In the genomic region with DNA sequence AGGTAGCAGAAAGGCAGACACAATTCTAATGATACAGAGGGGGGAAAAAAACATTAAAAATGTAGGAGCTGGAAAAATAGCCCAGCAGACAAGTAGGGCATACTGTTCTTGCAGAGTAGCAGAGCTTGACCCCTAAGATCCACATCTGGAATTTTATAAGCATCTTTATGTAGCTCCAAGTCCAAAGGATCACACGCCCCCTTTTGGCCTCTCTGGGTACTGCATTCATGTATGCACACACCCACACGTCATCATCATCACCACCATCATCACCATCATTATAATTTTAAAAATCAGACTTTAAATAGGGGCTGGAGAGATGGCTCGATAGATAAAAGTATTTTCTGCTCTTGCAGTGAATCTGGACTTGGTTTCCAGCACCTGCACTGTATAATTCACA, we compare ENCODE assay signal across 19 mouse cellular contexts. TPM values are rescaled to one million over a fixed set of nuclear protein-coding genes. Genes with fewer than 3 reads are reported as not detected.
A peak's percentile ranks its signal among the peaks of the same experiment; 100 is the strongest.
DNase-seq lines count a peak whose midpoint lies in the region; ATAC-seq and TF ChIP-seq lines count a peak whose summit lies in the region.
"Had no signal": no experiment of that assay in that cellular context is flagged by ENCODE, and none has a peak within 500 bp of the region (broad histone marks: within the 10 kb centered on the region; RNA-seq: fewer than 3 reads in every experiment).

No protein-coding gene starts in this region.

- no peak for ATAC-seq in kidney, embryonic 14.5 days (ENCODE audit: low FRiP score, low TSS enrichment)
- no peak for ATAC-seq in kidney, embryonic 15.5 days (replicated peaks; ENCODE audit: low FRiP score)
- ATAC-seq: hindbrain, postnatal 0 days had no signal

- H3K4me2 ChIP-seq in kidney, embryonic 14.5 days (replicated peaks; ENCODE audit: low read depth, low read length) = no peak overlapping the region
- no peak overlapping the region for H3K4me2 ChIP-seq in kidney, embryonic 15.5 days

- no peak overlapping the region for H3K9ac ChIP-seq in kidney, embryonic 14.5 days (ENCODE audit: low read depth, low read length)
- no peak overlapping the region for H3K9ac ChIP-seq in MEL (ENCODE audit: control insufficient read depth, low read depth, low read length, poor library complexity, severe bottlenecking)
- H3K9ac ChIP-seq in liver, adult 2 months (ENCODE audit: low read depth, low read length) = no peak overlapping the region
- H3K9ac ChIP-seq in kidney, embryonic 15.5 days = no peak overlapping the region

- no peaks in the 10 kb centered on the region for H3K9me3 ChIP-seq in kidney, embryonic 14.5 days (ENCODE audit: control insufficient read depth, low read length)
- no peaks in the 10 kb centered on the region for H3K9me3 ChIP-seq in MEL (replicated peaks; ENCODE audit: insufficient read depth, low read length)
- H3K9me3 ChIP-seq in kidney, embryonic 15.5 days (replicated peaks) = no peaks in the 10 kb centered on the region
- H3K9me3 ChIP-seq: limb, embryonic 10.5 days; midbrain, embryonic 10.5 days had no signal

- no peak for TF ChIP-seq EP300 in MEL (IDR thresholded peaks at IDR 0.05; ENCODE audit: low read depth in 1 of 2, low read length in 2 of 2)

- no peak overlapping the region for H3K4me3 ChIP-seq in kidney, adult 2 months (ENCODE audit: insufficient read depth, low read depth, low read length)
- no peak overlapping the region for H3K4me3 ChIP-seq in kidney, embryonic 14.5 days (ENCODE audit: low read length)
- H3K4me3 ChIP-seq in MEL (ENCODE audit: control insufficient read depth in 1 of 2, insufficient read depth in 1 of 2, low read depth in 2 of 2, low read length in 2 of 2) = no peak overlapping the region
- no peak overlapping the region for H3K4me3 ChIP-seq in liver, adult 2 months (ENCODE audit: insufficient read depth, low read depth, low read length)
- no peak overlapping the region for H3K4me3 ChIP-seq in kidney, embryonic 15.5 days (replicated peaks)
- H3K4me3 ChIP-seq: erythroblast, embryonic 14.5 days; limb, embryonic 10.5 days; midbrain, embryonic 10.5 days had no signal

- no peak for TF ChIP-seq POLR2A in kidney, adult 2 months (IDR thresholded peaks at IDR 0.05; ENCODE audit: low read depth, low read length)
- no peak for TF ChIP-seq POLR2A in MEL (IDR thresholded peaks at IDR 0.05; ENCODE audit: control insufficient read depth in 1 of 2, insufficient read depth in 1 of 2, low read depth in 1 of 2, low read length in 2 of 2, poor library complexity in 1 of 2)
- TF ChIP-seq POLR2A in liver, adult 2 months (IDR thresholded peaks at IDR 0.05; ENCODE audit: extremely low read depth, insufficient read depth, low read length) = no peak

- DNase-seq in kidney, adult 2 months = no peak
- DNase-seq in B cell, adult 2 months = peak; percentile 26 to 31
- peak; percentile 36 for DNase-seq in MEL (ENCODE audit: low read depth, low spot score)
- no peak for DNase-seq in liver, adult 2 months (ENCODE audit: extremely low read depth, low read depth, low spot score)
- DNase-seq in gastrocnemius, adult 8-10 months (ENCODE audit: low spot score in 2 of 2) = no peak
- no peak for DNase-seq in cerebellum, adult 18-20 months
- DNase-seq: adrenal gland, postnatal 25 days; cerebellum, adult 11-12 months; embryo, embryonic 11 days; heart, adult 18-20 months; heart, postnatal 10 days; kidney, postnatal 14 days; right cerebral cortex, postnatal 14 days had no signal

- H3K27me3 ChIP-seq in kidney, adult 2 months (replicated peaks; ENCODE audit: control insufficient read depth, insufficient read depth, low read length) = no peaks in the 10 kb centered on the region
- H3K27me3 ChIP-seq in kidney, embryonic 14.5 days (ENCODE audit: control insufficient read depth, insufficient read depth, low read length) = no peaks in the 10 kb centered on the region
- no peaks in the 10 kb centered on the region for H3K27me3 ChIP-seq in MEL (ENCODE audit: control insufficient read depth in 1 of 2, insufficient read depth in 2 of 2, low read length in 2 of 2)
- H3K27me3 ChIP-seq in liver, adult 2 months (ENCODE audit: control insufficient read depth, insufficient read depth, low read length) = no peaks in the 10 kb centered on the region
- no peaks in the 10 kb centered on the region for H3K27me3 ChIP-seq in kidney, embryonic 15.5 days

- no peak overlapping the region for H3K27ac ChIP-seq in kidney, adult 2 months (ENCODE audit: insufficient read depth, low read depth, low read length)
- H3K27ac ChIP-seq in kidney, embryonic 14.5 days (ENCODE audit: low read depth, low read length) = no peak overlapping the region
- no peak overlapping the region for H3K27ac ChIP-seq in MEL (ENCODE audit: control insufficient read depth, low read depth, low read length)
- H3K27ac ChIP-seq in liver, adult 2 months (replicated peaks; ENCODE audit: insufficient read depth, low read depth, low read length) = no peak overlapping the region
- H3K27ac ChIP-seq in kidney, embryonic 15.5 days = no peak overlapping the region
- H3K27ac ChIP-seq: hindbrain, postnatal 0 days; limb, embryonic 10.5 days; midbrain, embryonic 10.5 days had no signal

- H3K79me2 ChIP-seq in MEL (ENCODE audit: control insufficient read depth, insufficient read depth, low read length, poor library complexity) = no peaks in the 10 kb centered on the region
- H3K79me2 ChIP-seq in liver, adult 2 months (ENCODE audit: control insufficient read depth, insufficient read depth, low read length) = no peaks in the 10 kb centered on the region

- no peaks in the 10 kb centered on the region for H3K36me3 ChIP-seq in kidney, adult 2 months (ENCODE audit: control insufficient read depth, insufficient read depth, low read length)
- H3K36me3 ChIP-seq in kidney, embryonic 14.5 days (ENCODE audit: control insufficient read depth, insufficient read depth, low read length) = no peaks in the 10 kb centered on the region
- H3K36me3 ChIP-seq in MEL (ENCODE audit: control insufficient read depth in 1 of 2, insufficient read depth in 2 of 2, low read length in 2 of 2) = no peaks in the 10 kb centered on the region
- no peaks in the 10 kb centered on the region for H3K36me3 ChIP-seq in liver, adult 2 months (ENCODE audit: control insufficient read depth, insufficient read depth, low read length)
- H3K36me3 ChIP-seq in kidney, embryonic 15.5 days = no peaks in the 10 kb centered on the region
- H3K36me3 ChIP-seq: limb, embryonic 10.5 days; midbrain, embryonic 10.5 days had no signal

- WGBS in kidney, adult 2 months = 87% methylated on average over 3 of the region's 3 CpGs
- WGBS in kidney, embryonic 14.5 days = 82% methylated on average over 3 of the region's 3 CpGs
- WGBS in liver, adult 2 months = 75% methylated on average over 3 of the region's 3 CpGs
- 83% methylated on average over 3 of the region's 3 CpGs for WGBS in kidney, embryonic 15.5 days

- TF ChIP-seq CTCF in kidney, adult 2 months (conservative IDR thresholded peaks at IDR 0.05; ENCODE audit: insufficient read depth, insufficient read length, low read depth, low read length) = 0 out of 2 replicates have a peak, but pooled peaks have one; percentile 16
- peak; percentile 31 to 56 (median 56); a peak in 5 of 6 replicates for TF ChIP-seq CTCF in MEL (IDR thresholded peaks at IDR 0.05 in 2 of 3, conservative IDR thresholded peaks at IDR 0.05 in 1 of 3; ENCODE audit: control insufficient read depth in 1 of 3, insufficient read depth in 1 of 3, low read depth in 2 of 3, low read length in 3 of 3, poor library complexity in 1 of 3, severe bottlenecking in 1 of 3)
- TF ChIP-seq CTCF in liver, adult 2 months (IDR thresholded peaks at IDR 0.05; ENCODE audit: low read depth, low read length) = peak; percentile 6; the same call in 1 of the 2 replicates

- TF ChIP-seq RAD21 in MEL (IDR thresholded peaks at IDR 0.05; ENCODE audit: low read depth, low read length) = peak; percentile 2

- H3K4me1 ChIP-seq in kidney, adult 2 months (ENCODE audit: control insufficient read depth, insufficient read depth, low read length) = no peaks in the 10 kb centered on the region; the same call in 1 of the 2 replicates
- H3K4me1 ChIP-seq in kidney, embryonic 14.5 days (ENCODE audit: control insufficient read depth, insufficient read depth, low read length) = no peaks in the 10 kb centered on the region; the same call in 1 of the 2 replicates
- no peaks in the 10 kb centered on the region for H3K4me1 ChIP-seq in MEL (ENCODE audit: control insufficient read depth in 1 of 2, insufficient read depth in 2 of 2, low read length in 2 of 2)
- H3K4me1 ChIP-seq in liver, adult 2 months (ENCODE audit: control insufficient read depth, insufficient read depth, low read length) = 0 out of 2 replicates have a peak, but pooled peaks cover 8% of the 10 kb centered on the region
- peaks cover 7% of the 10 kb centered on the region for H3K4me1 ChIP-seq in kidney, embryonic 15.5 days

TF ChIP-seq in MEL, 35 proteins besides CTCF, POLR2A, EP300 and RAD21 (continues in another document):
- TF ChIP-seq KAT2A (conservative IDR thresholded peaks at IDR 0.05; ENCODE audit: low read depth, low read length) (no peak), SMC3 (IDR thresholded peaks at IDR 0.05; ENCODE audit: low read depth, low read length) (0 out of 2 replicates have a peak, but pooled peaks have one; percentile 11), USF2 (IDR thresholded peaks at IDR 0.05; ENCODE audit: borderline replicate concordance in 1 of 2, insufficient read depth in 1 of 2, low read depth in 1 of 2, low read length in 2 of 2) (no peak), TCF12 (IDR thresholded peaks at IDR 0.05; ENCODE audit: low read depth, low read length) (no peak), ELF1 (IDR thresholded peaks at IDR 0.05; ENCODE audit: low read depth, low read length) (no peak)

RNA-seq across cellular contexts. Expression of a gene that starts 29.4 kb away (rescaled TPM):
- 1.3 and 2.0 TPM in 2 replicates for polyA plus RNA-seq in kidney, adult 2 months (2012; rRNA removed)
- 5.6 and 6.9 TPM in 2 replicates for polyA plus RNA-seq in kidney, embryonic 14.5 days (2014; fragmentation: Nextera tagmentation; extraction: Ambion mirVana)
- total RNA-seq in MEL (2012; rRNA removed) = 0.33 and 0.35 TPM in 2 replicates
- under 1 TPM in 1 of 2 experiments, not detected in 1; 0.78 TPM for polyA plus RNA-seq in MEL (2012; ENCODE audit: insufficient read depth in 1 of 2, insufficient read length in 2 of 2, low read depth in 1 of 2, low replicate concordance in 2 of 2, missing spikeins in 1 of 2)
- total RNA-seq in liver, adult 2 months (2014; rRNA removed) = 3.6 and 4.0 TPM in 2 replicates
- 0.49 and 0.58 TPM in 2 replicates for polyA plus RNA-seq in liver, adult 2 months (2012; rRNA removed)
- total RNA-seq in gastrocnemius, adult 8-10 months (2022) = 10 to 100 TPM; 11.3 to 16.4 (median 12.1) TPM
- 3.3 and 3.8 TPM in 2 replicates for polyA plus RNA-seq in kidney, embryonic 15.5 days (2015; fragmentation: Nextera tagmentation; extraction: Ambion mirVana)
- polyA plus RNA-seq: erythroblast, embryonic 14.5 days had no signal

RNA-seq across cellular contexts. Expression of a gene that starts 32.0 kb away (rescaled TPM):
- polyA plus RNA-seq in kidney, adult 2 months (2012; rRNA removed) = 5.6 and 6.6 TPM in 2 replicates
- polyA plus RNA-seq in kidney, embryonic 14.5 days (2014; fragmentation: Nextera tagmentation; extraction: Ambion mirVana) = 20.2 and 26.6 TPM in 2 replicates
- 1.9 and 2.1 TPM in 2 replicates for total RNA-seq in MEL (2012; rRNA removed)
- 1 to 10 TPM in 1 of 2 experiments, not detected in 1; 3.2 TPM for polyA plus RNA-seq in MEL (2012; ENCODE audit: insufficient read depth in 1 of 2, insufficient read length in 2 of 2, low read depth in 1 of 2, low replicate concordance in 2 of 2, missing spikeins in 1 of 2)
- total RNA-seq in liver, adult 2 months (2014; rRNA removed) = 13.0 and 22.5 TPM in 2 replicates
- 2.0 and 2.8 TPM in 2 replicates for polyA plus RNA-seq in liver, adult 2 months (2012; rRNA removed)
- total RNA-seq in gastrocnemius, adult 8-10 months (2022) = 10 to 100 TPM; 37.4 to 48.9 (median 43.0) TPM
- 21.9 and 22.9 TPM in 2 replicates for polyA plus RNA-seq in kidney, embryonic 15.5 days (2015; fragmentation: Nextera tagmentation; extraction: Ambion mirVana)
- polyA plus RNA-seq: erythroblast, embryonic 14.5 days had no signal

Comparison
In these comparisons a context has a peak if more than half of its experiments do, and no peak if none do; other contexts are left out.
1. DNase-seq: peak in B cell, adult 2 months (2 of 2) and MEL (single experiment); none in kidney, adult 2 months (single experiment), liver, adult 2 months (single experiment), gastrocnemius, adult 8-10 months (0 of 2) and cerebellum, adult 18-20 months (0 of 2).
2. CTCF ChIP-seq: peak in every context shown above with its lines; median percentile 56 in MEL; 16 in kidney, adult 2 months; 6 in liver, adult 2 months.